10 mouse cellular contexts compared by ENCODE assay signal in genomic region chr5:73686149-73686548, GRCm38 (mm10). TPM values are rescaled to one million over a fixed set of nuclear protein-coding genes. Genes with fewer than 3 reads are reported as not detected.
DNase-seq lines count a peak whose midpoint lies in the region; ATAC-seq and TF ChIP-seq lines count a peak whose summit lies in the region.
"Had no signal": no experiment of that assay in that cellular context is flagged by ENCODE, and none has a peak within 500 bp of the region (broad histone marks: within the 10 kb centered on the region; RNA-seq: fewer than 3 reads in every experiment).

No protein-coding gene starts in this region.

- no peak overlapping the region for H3K4me3 ChIP-seq in cerebellum, adult 2 months (replicated peaks; ENCODE audit: insufficient read depth, low read depth, low read length)
- H3K4me3 ChIP-seq in neural tube, embryonic 15.5 days (replicated peaks) = no peak overlapping the region
- H3K4me3 ChIP-seq: erythroblast, embryonic 14.5 days; liver, embryonic 13.5 days had no signal

- peak in 1 of 2 experiments; percentile 15 for DNase-seq in cerebellum, adult 2 months
- no peak for DNase-seq in cerebellum, adult 9-10 months
- DNase-seq in layer of hippocampus, postnatal 10 days (ENCODE audit: low spot score in 2 of 2) = peak; percentile 15 to 41
- DNase-seq in layer of hippocampus, adult 8-10 months (ENCODE audit: low spot score in 2 of 2) = no peak
- DNase-seq in embryo, embryonic 11 days = peak; percentile 64
- DNase-seq in lung, postnatal 25 days (ENCODE audit: low spot score) = peak; percentile 50
- DNase-seq in testis, postnatal 10 days (ENCODE audit: low spot score) = no peak
- DNase-seq: liver, embryonic 13.5 days had no signal

- TF ChIP-seq CTCF in cerebellum, adult 2 months (IDR thresholded peaks at IDR 0.05; ENCODE audit: borderline replicate concordance, insufficient read depth, low read depth, low read length) = peak; percentile 28; the same call in 1 of the 2 replicates

- ATAC-seq in neural tube, embryonic 15.5 days (ENCODE audit: low FRiP score) = no peak

- H3K27me3 ChIP-seq in cerebellum, adult 2 months (ENCODE audit: control insufficient read depth, insufficient read depth, low read length) = no peaks in the 10 kb centered on the region
- H3K27me3 ChIP-seq in neural tube, embryonic 15.5 days (replicated peaks) = no peaks in the 10 kb centered on the region
- H3K27me3 ChIP-seq: liver, embryonic 13.5 days had no signal

- H3K27ac ChIP-seq in cerebellum, adult 2 months (ENCODE audit: insufficient read depth, low read length) = no peak overlapping the region
- H3K27ac ChIP-seq in neural tube, embryonic 15.5 days (replicated peaks) = no peak overlapping the region
- H3K27ac ChIP-seq: liver, embryonic 13.5 days had no signal

- no peak for TF ChIP-seq POLR2A in cerebellum, adult 2 months (IDR thresholded peaks at IDR 0.05; ENCODE audit: borderline replicate concordance, insufficient read depth, low read length)

- H3K4me2 ChIP-seq in neural tube, embryonic 15.5 days = no peak overlapping the region
- H3K4me2 ChIP-seq: liver, embryonic 13.5 days had no signal

- no peaks in the 10 kb centered on the region for H3K9me3 ChIP-seq in neural tube, embryonic 15.5 days (replicated peaks)
- H3K9me3 ChIP-seq: liver, embryonic 13.5 days had no signal

- no peaks in the 10 kb centered on the region for H3K36me3 ChIP-seq in neural tube, embryonic 15.5 days
- H3K36me3 ChIP-seq: liver, embryonic 13.5 days had no signal

- WGBS in cerebellum, adult 2 months = 24% methylated on average over 4 of the region's 4 CpGs
- WGBS in neural tube, embryonic 15.5 days = 25% methylated on average over 4 of the region's 4 CpGs

- no peak overlapping the region for H3K9ac ChIP-seq in neural tube, embryonic 15.5 days (replicated peaks)
- H3K9ac ChIP-seq: liver, embryonic 13.5 days had no signal

- no peaks in the 10 kb centered on the region for H3K4me1 ChIP-seq in cerebellum, adult 2 months (ENCODE audit: control insufficient read depth, insufficient read depth, low read length)
- no peaks in the 10 kb centered on the region for H3K4me1 ChIP-seq in neural tube, embryonic 15.5 days
- H3K4me1 ChIP-seq: liver, embryonic 13.5 days had no signal

RNA-seq across cellular contexts. Expression of gene Spata18, which starts 35.0 kb away (rescaled TPM):
- 0.26 and 0.89 TPM in 2 replicates for polyA plus RNA-seq in cerebellum, adult 2 months (2012; rRNA removed)
- 1 to 10 TPM; 2.4 to 2.6 TPM for total RNA-seq in layer of hippocampus, postnatal 10 days (2021)
- total RNA-seq in layer of hippocampus, adult 8-10 months (2022) = 1 to 10 TPM in 3 of 4 experiments, under 1 TPM in 1; 0.55 to 1.3 (median 1.1) TPM
- 0.14 TPM in 2 replicates for polyA plus RNA-seq in neural tube, embryonic 15.5 days (2015; fragmentation: Nextera tagmentation; extraction: Ambion mirVana)
- polyA plus RNA-seq: erythroblast, embryonic 14.5 days; liver, embryonic 13.5 days had no signal

RNA-seq across cellular contexts. Expression of gene Sgcb, which starts 38.6 kb away (rescaled TPM):
- polyA plus RNA-seq in cerebellum, adult 2 months (2012; rRNA removed) = 47.8 and 50.9 TPM in 2 replicates
- total RNA-seq in layer of hippocampus, postnatal 10 days (2021) = 10 to 100 TPM; 63.2 to 66.0 TPM
- total RNA-seq in layer of hippocampus, adult 8-10 months (2022) = 10 to 100 TPM; 47.6 to 53.3 (median 48.4) TPM
- polyA plus RNA-seq in neural tube, embryonic 15.5 days (2015; fragmentation: Nextera tagmentation; extraction: Ambion mirVana) = 51.5 and 55.5 TPM in 2 replicates
- polyA plus RNA-seq: erythroblast, embryonic 14.5 days had no signal

RNA-seq across cellular contexts. Expression of gene Lrrc66, which starts 53.8 kb away (rescaled TPM):
- polyA plus RNA-seq in cerebellum, adult 2 months (2012; rRNA removed) = not detected in 2 replicates
- total RNA-seq in layer of hippocampus, postnatal 10 days (2021) = 1 to 10 TPM in 1 of 2 experiments, not detected in 1; 1.2 TPM
- total RNA-seq in layer of hippocampus, adult 8-10 months (2022) = under 1 TPM in 1 of 4 experiments, not detected in 3; 0.27 TPM
- polyA plus RNA-seq in neural tube, embryonic 15.5 days (2015; fragmentation: Nextera tagmentation; extraction: Ambion mirVana) = 0.04 and 0.61 TPM in 2 replicates
- polyA plus RNA-seq: erythroblast, embryonic 14.5 days had no signal

Comparison
In these comparisons a context has a peak if more than half of its experiments do, and no peak if none do; other contexts are left out.
1. DNase-seq: peak in layer of hippocampus, postnatal 10 days (2 of 2), embryo, embryonic 11 days (single experiment) and lung, postnatal 25 days (single experiment); none in cerebellum, adult 9-10 months (single experiment), layer of hippocampus, adult 8-10 months (0 of 2) and testis, postnatal 10 days (single experiment).